Mouse (Mus musculus): ENCODE measurements around the gene Ttll5. TPM values are rescaled to one million over a fixed set of nuclear protein-coding genes. Genes with fewer than 3 reads are reported as not detected.

The Ttll5 gene
- total RNA-seq, 2 experiments from 2014 or later: 13.0 to 13.4 TPM

DNA sequence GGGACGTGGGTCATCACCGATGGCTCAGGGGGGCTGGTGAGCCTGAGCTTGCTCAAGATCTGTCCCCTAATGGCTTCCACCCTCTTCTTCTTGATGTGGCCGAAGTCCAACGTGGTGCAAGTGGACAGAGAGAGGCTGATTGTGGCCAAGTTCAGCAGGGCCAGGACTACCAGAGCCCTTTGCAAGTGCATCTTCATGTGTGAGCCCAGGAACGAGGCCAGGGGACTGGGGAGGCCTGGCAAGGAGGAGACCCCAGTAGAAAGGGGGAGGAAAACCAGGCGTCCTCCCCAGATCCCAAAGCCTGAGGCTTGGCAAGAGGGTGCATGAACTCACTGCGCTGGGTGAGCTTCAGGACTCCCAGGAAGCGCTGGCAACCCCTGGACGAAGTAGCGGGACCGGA lies 253.3 kb downstream of the Ttll5 start:
- no peak for DNase-seq (ENCODE audit: low spot score)
- intact Hi-C loops (cut with DNase I): loop anchor here (2.0 to 5.0 kb wide), 2 partner anchors 125 to 330 kb away; partner anchors contain the start of gene Flvcr2

DNA sequence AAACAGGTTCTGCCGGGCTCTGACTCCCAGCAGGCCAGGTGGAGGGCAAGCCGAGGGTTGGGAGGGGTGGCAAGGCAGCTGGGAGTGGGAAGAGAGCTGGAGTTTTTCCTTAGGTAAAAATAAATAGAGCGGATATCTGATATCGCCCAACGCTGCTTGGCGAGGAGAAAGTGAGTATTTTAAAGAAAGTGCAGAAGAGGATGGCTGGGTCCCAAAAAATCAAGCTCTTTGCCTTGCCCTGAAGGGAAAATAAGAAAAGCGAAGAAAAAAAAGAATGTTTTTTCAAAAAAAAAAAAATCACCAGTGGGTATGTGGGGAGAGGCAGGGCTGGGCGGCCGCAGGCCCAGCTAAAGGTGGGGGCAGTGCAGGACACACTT lies 253.7 kb downstream of the Ttll5 start:
- intact Hi-C loops (cut with DNase I): loop anchor here (2.0 to 5.0 kb wide), 2 partner anchors 125 to 331 kb away; partner anchors contain the start of gene Flvcr2
- DNase-seq (ENCODE audit: low spot score): no peak

DNA sequence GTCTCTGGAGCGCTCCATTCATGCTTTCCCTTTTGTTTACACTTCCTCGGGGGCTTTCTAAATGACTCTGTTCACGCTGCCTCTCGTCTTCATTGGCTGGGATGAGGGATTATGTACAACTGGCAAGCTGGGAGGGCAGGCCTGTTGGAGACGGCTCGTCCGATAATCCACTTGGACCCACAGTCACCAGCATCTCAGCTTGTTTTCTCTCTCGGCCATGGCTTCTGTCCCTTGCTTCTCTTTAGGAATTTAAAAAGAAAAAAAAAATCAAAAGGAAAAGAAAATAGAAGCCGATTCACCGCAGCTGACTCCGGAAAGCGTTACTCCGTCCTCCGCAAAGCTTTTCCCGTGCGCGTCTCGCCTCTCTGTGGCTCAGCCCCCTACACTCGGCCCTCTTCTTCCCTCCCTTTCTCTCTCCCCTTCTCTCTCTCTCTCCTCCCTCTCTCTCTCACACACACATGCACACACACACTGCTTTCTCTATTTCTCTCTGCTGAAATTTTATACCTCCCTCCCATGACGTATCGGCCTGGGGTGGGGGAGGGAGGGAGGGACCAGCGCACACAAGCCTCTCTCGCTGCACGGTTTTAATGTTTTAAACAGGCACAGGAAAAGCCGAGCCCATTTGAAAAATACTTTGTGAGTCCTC lies 254.2 kb downstream of the Ttll5 start, which contains the start of gene Tgfb3:
Tgfb3 (minus strand) TSS at position 489 of the 649 bp plus-strand sequence.
- intact Hi-C loops (cut with DNase I): loop anchor here (1.0 to 5.0 kb wide), 4 partner anchors 54 to 331 kb away; partner anchors contain the start of gene Flvcr2
- peak; percentile 47 for DNase-seq (ENCODE audit: low spot score)

DNA sequence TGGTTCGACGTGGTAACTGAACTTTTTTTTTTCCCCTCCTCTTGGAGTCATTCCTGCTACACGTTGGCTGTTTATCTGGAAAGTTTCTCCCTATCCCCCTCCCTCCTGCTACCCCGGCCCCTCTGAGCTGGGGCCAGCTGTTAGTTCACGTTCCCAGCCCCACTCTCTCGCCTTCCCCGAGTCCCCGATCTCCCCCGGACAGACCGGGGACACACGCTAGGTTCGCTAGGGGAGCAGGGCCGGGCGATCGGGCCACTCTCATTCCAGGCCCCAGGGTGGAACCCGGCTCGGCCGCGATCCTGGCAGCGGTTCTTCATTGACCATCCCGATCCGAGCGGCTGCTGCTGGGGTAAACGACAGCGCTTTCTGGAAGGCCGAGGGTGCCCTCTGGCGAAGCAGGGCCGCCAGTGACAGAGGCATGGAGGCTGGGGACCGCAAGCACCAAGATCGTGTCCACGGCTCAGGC lies 254.8 kb downstream of the Ttll5 start:
- intact Hi-C loops (cut with DNase I): loop anchor here (1.0 to 5.0 kb wide), 4 partner anchors 55 to 332 kb away; partner anchors contain the start of gene Flvcr2
- DNase-seq (ENCODE audit: low spot score): peak; percentile 88

DNA sequence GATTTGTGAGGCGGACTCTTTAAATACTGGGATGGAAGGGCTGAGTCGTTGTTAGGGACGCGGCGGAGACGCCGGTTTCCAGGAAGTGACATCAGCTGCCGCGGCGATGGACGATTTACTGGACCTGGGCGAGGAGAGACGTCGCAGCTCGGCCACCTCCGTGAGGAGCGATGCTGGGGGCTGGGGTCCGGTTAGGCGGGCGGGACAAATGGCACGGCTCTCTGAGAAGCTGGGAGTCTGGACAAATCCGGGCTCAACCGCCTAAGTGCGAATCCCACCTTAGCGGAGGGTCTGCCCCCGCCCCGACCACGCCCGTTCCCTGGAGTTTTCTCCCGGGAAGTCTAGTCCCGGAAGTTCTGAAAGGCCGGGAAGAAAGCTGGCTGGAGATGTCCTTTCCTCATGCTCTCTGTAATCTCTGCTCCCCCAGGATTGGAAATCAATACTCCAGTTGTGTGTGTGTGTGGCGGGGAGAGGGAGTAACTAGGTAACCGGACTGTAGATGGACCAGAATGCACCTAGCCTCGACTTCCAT lies 258.1 kb downstream of the Ttll5 start, which contains the start of gene Ift43:
Ift43 (plus strand) TSS at position 61 of the 532 bp plus-strand sequence.
- intact Hi-C loops (cut with DNase I): no loop called here
- peak; percentile 62 for DNase-seq (ENCODE audit: low spot score)

DNA sequence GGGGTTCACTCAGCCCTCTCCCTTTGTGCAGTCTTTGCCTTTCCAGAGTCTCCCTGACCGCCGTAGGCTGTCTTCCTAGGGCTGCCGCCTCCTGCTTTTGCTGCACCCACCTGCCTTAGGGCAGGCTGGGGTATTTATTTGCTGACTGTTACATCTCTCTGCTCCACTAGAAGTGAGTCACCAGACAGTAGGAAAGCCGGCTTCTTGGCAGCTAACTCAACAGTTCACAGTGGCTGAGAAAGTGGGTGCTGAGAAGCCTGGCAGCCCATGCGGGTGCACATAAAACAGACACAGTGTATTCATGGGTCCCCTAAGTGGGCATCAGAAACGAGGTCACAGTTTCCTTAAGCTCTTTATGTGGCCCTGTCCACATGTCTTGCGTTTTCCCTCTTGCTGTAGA lies 261.4 kb downstream of the Ttll5 start:
- DNase-seq (ENCODE audit: low spot score): no peak
- intact Hi-C loops (cut with DNase I): no loop called here

DNA sequence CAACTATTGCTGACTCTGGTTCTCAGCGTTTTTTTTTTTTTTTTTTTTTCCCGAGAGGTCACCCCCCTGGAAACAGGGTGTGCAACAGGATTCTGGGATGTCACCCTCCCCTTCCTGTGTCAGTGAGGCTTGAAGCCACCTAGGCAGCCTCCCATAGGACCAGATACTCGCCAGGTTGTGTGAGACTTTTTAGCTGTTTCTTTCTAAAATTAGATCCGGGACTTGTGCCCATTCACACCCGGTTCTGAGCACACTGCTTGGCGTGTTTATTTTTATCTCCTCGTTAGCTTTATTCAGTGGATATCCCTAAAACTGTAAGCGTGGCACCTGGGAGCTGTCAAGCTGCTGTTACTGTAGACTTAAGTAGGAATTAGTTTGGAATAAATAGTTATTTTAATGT lies 262.1 kb downstream of the Ttll5 start:
- DNase-seq (ENCODE audit: low spot score): no peak
- intact Hi-C loops (cut with DNase I): no loop called here

DNA sequence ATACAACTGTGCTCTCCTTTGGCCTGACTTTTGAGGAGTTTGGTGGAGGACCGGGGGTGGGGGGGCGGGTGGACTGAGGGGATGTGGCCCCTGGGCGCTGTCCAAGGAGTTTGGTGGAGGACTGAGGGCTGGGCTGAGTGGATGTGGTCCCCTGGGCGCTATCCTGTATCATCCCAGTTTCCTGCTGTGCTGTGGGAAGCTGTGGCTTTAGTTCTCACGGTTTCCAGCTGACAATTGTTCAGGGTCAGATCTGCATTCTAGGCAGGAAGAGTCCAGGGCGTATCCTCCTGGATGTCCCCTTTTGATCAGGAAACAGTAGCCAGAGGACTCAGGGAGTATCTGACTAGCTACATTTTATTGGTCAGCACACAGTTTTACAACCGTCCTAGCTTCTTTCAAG lies 263.6 kb downstream of the Ttll5 start:
- no peak for DNase-seq (ENCODE audit: low spot score)
- intact Hi-C loops (cut with DNase I): no loop called here

DNA sequence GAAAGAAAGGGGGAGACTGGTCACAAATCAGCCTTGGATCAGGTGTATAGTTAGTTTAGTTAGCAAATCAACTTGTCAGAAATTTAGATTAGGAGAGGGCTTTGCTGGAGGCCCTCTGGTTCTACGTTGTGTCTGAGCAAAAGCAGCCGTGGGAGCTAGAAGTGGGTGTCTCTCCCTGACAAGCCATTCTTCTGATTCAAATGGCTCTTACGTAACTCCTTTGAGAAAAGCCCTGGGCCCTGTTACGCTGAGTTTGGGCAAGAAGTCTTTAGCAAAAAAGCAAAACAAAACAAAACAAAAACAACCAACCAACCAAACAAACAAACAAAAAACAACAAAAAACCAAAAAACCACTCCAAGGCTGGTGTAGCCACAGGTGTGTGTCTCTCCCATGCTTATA lies 266.3 kb downstream of the Ttll5 start:
- DNase-seq (ENCODE audit: low spot score): no peak
- intact Hi-C loops (cut with DNase I): no loop called here

DNA sequence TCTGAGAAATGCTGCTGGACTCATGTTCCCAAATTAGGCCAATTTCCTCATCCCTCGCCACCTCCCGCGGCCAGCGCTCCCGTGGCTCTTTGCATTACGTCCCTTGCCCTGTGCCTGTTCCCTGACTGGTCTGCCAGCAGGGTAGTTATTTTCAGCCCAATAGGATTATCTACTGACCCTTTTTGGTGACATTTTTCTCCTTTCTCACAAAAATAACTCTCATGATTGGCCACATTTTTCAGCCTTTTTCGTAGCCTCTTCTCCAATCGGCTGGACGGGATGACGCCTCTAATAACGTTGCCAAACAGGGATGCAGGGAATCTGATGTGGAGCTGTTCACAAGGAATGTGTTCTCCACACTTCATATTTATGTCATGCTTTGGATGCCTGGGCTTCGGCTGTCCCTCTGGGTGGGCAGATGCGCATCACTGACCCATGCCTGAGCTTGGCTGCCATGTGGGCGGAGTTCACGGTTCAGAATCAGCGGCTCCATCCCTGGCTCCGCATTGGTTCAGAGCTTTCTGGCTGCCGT lies 267.2 kb downstream of the Ttll5 start:
- peak; percentile 49 for DNase-seq (ENCODE audit: low spot score)
- intact Hi-C loops (cut with DNase I): no loop called here

DNA sequence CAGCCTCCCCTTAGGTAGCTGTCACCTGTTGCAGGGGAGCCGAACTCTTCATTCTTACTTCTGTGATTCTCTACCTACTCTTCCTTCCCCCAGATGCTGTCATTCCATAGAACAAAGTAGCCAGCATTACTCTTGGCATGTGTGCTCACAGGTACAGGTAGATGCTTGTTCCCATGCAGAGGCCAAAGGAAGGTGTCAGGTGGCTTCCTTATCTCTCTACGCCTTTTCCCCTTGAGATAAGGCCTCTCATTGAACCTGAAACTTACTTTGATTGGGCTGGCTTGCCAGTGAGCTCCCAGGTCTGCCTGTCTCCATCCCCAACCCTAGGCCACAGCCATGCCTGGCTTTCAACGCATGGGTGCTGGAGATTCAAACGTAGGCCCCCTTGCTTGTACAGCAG lies 269.6 kb downstream of the Ttll5 start:
- intact Hi-C loops (cut with DNase I): no loop called here
- DNase-seq (ENCODE audit: low spot score): no peak

DNA sequence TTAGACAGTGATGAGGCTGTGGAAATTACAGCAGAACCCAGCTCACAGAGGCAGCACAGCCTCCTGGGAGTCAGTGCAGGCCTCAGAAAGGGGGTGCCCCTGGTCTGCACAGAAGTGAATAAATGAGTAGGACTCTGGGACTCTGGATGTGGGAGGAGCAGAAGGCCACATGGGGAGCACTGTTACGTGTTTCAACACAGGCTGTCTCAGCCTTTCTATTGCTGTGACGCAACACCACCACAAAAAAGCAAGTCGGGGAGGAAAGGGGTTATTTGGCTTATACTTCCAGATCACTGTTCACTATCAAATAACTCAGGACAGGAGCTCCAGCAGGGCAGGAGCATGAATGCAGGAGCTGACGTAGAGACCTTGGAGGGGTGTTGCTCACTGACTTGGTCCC lies 271.3 kb downstream of the Ttll5 start:
- intact Hi-C loops (cut with DNase I): no loop called here
- DNase-seq (ENCODE audit: low spot score): no peak

DNA sequence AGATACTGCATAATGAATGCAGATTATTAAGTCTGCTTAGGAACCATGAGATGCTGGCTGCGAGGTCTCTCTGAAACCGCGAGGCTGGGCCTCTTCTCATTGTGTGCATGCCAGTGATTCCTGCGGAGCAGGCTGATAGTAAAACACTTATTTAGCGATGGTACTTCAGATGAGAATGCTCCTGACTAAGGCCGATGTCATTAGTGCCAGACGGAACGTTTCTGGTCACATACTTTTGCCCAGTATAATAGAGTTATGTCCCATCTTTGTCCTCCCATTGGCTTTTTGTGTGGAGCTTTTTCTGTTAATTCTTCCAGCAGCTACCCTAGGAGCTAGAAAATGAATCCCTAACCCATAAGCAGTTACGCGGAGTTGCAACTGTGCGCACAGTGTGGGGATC lies 273.3 kb downstream of the Ttll5 start:
- no peak for DNase-seq (ENCODE audit: low spot score)
- intact Hi-C loops (cut with DNase I): no loop called here

DNA sequence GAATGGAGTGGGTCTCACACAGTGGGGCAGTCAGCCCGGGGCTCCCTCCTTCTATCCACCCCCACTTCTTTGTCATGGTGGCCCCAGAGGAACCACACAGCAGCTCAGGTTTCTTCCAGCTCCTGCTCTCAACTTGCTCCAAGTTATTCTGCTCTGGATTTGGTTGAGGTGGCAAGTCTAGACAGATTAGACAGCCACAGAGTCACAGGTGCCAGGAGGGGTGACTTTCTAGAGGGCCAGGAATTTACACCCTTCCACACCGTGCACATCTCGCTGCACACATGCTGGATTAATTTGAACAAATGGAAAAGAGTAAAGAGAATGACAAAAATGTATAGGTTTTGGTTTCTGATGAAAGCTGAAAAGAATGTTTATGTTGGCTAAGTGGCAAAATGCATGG lies 276.3 kb downstream of the Ttll5 start:
- no peak for DNase-seq (ENCODE audit: low spot score)
- intact Hi-C loops (cut with DNase I): no loop called here

DNA sequence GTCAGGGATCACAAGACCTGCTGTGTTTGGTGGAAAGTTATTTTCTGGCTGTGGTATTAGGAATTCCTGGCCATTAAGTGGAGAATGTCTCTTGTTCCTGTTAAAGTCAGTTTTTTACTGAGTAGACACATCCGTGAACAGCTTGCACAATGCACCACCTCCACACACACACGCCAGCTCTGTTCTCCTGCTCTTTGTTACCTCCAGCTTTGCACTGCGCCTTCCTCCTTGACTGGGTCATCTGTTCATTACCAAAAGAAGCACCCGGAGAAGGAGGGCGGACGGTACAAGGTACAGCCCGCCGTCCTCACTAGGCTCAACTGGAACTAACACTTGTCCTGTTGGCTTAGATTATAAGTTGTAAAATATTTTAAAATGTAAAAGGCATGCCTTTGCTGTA lies 278.2 kb downstream of the Ttll5 start:
- intact Hi-C loops (cut with DNase I): no loop called here
- DNase-seq (ENCODE audit: low spot score): no peak

DNA sequence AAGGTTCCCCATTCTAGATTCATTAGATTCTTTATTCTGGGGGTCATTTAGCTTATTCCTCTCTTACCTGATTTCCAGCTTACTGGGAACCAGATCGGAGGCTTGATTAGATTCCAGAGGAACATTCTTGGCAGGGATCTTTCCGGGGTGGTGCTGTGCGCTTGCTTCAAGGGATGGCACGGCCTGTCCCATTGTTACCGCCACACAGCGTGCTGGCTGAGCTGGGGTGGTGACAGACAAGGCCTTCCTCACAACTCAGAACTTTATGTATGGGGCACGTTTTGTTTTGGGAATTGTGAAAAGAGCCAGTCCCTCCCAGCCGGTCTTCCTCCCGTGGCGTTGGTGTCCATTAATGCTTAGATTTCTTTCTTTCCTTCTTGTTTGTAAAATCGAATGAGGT lies 278.9 kb downstream of the Ttll5 start:
- intact Hi-C loops (cut with DNase I): no loop called here
- DNase-seq (ENCODE audit: low spot score): no peak

DNA sequence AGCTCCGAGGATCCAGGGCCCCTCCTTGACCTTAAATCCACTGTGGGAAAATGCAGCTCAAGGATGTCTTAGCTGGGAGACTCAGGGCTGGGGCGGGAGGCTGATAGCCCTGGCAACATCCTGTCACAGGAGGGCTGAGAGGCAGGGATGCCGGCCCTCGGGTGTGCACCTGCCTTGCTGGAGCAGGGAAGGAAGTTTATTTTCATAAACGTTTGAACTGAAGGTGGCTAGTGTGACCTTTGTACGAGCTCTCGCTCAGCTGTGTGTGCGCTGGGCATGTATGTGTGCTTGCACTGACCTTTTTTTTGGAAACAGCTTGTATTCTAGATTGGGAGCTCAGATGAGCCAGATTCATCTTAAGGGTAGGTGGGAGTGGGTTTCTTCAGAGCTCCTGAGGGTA lies 279.4 kb downstream of the Ttll5 start:
- no peak for DNase-seq (ENCODE audit: low spot score)
- intact Hi-C loops (cut with DNase I): no loop called here

DNA sequence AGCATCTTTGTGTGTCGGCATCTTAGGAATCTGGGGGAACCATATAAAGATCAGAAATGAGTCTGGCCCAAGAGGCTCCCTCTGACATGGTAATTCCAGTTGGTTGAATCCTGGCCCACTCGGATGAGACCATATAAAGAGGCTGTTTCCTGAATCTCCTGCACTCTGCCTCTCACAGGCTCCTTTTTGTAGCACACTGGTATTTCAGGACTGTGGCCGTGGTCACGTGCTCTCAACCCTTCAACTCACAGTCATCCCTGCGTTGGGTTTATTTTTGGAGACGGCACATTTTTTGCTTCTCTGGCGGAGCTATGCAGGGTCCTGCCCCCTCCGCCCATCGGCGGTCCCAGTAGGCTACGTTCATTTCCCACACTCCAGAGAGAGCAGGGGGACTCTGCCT lies 279.8 kb downstream of the Ttll5 start:
- peak; percentile 19 for DNase-seq (ENCODE audit: low spot score)
- intact Hi-C loops (cut with DNase I): no loop called here

DNA sequence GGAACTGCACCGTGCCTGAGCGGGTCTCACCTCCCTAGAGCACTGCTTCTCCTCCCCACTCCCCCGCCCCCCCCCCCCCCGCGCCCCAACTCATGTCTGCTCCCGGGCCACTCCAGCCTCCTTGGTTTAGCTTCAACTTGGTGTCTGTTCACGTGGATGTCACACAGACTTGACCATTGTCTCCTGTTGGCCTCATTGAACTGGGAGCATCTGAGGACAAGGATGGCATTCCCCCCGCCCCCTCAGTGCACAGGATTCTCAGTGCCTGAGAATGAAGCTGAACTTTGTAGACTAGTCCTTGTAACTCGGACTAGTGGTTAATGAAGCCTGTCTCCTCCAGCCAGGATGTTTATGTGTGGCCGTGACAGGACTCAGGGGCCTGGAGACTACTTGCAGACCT lies 281.1 kb downstream of the Ttll5 start:
- intact Hi-C loops (cut with DNase I): no loop called here
- DNase-seq (ENCODE audit: low spot score): no peak

DNA sequence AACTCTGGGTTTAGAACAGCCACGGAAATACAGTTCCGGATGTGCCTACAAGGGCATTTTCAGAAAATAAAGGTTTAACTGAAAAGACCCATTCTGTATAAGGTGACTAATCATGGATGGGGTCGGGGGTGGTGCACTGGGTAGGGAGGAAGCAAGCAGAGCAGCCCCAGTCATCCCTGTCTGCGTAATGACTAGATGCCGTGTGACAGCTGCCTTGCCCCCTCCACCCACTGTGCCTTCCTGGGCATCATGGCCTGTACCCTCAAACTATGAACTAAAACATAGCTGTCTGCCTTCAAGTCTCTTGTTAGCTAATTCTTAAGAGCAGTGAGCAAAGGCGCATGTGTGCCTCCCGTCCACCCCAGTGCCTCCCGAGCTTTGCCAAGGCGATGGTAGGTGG lies 281.6 kb downstream of the Ttll5 start:
- intact Hi-C loops (cut with DNase I): no loop called here
- no peak for DNase-seq (ENCODE audit: low spot score)

DNA sequence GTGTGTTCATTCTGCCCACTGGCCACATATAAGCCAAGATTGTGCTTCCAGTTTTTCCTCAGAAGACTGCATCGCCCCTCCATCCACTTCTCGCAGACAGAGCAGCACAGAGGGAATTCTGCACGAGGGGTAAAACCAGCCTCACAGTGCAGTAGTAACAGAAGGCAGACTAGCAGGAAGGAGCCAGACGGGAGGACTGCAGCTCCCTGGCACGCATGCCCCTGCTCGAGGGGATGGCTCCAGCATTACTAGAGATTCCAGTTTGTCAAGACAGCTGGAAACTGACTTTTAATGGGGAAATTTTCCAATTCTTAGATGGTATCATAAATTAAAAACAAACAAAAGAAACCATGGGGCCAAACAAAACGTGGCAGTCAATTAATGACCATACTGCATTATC lies 283.2 kb downstream of the Ttll5 start:
- intact Hi-C loops (cut with DNase I): no loop called here
- DNase-seq (ENCODE audit: low spot score): no peak

All from heart, postnatal 25 days (tissue).